Mouse (Mus musculus) erythroblast, embryonic 14.5 days (primary cell): ENCODE results near the gene Fastkd1.

ENCODE experiments used
- GATA1 ChIP-seq: IDR thresholded peaks from 2 replicates; pipeline ENCODE4 v1.6.1; 2012; ENCODE audit warnings: low read length, inconsistent platforms, mixed read lengths
- TAL1 ChIP-seq: IDR thresholded peaks from 3 replicates; pipeline ENCODE4 v1.6.1; 2012; ENCODE audit warnings: low read length, inconsistent platforms, mixed read lengths

- TF ChIP-seq TAL1: no peak
- no peak for TF ChIP-seq GATA1
These were observed at the start of gene Fastkd1 for GRCm38 (mm10) chr2:69712981-69713625.
